Mouse (Mus musculus): ENCODE data around the gene Slc26a8. TPM values are rescaled to one million over a fixed set of nuclear protein-coding genes. Genes with fewer than 3 reads are reported as not detected.

Gene Slc26a8
- polyA plus RNA-seq, 2 experiments = 0.77 to 2.6 TPM

- TF ChIP-seq POLR2A (IDR thresholded peaks at IDR 0.05; ENCODE audit: borderline replicate concordance, extremely low read depth, insufficient read depth, insufficient read length) = no peak
- Histone ChIP-seq H3K27ac (replicated peaks; ENCODE audit: low read depth, low read length) (no peak overlapping the region), H3K9ac (ENCODE audit: low read depth, low read length, severe bottlenecking) (no peak overlapping the region), H3K4me2 (replicated peaks; ENCODE audit: low read depth, low read length, severe bottlenecking) (no peak overlapping the region), H3K4me1 (ENCODE audit: control insufficient read depth, insufficient read depth, low read length) (peaks cover 6% of the 10 kb centered on the region), H3K36me3 (ENCODE audit: control insufficient read depth, insufficient read depth, low read length) (no peaks in the 10 kb centered on the region), H3K4me3 (replicated peaks; ENCODE audit: low read length) (no peak overlapping the region), H3K27me3 (ENCODE audit: control insufficient read depth, insufficient read depth, low read length) (0 out of 2 replicates have a peak, but pooled peaks cover 3% of the 10 kb centered on the region), H3K9me3 (ENCODE audit: control insufficient read depth, low read length) (no peaks in the 10 kb centered on the region)
- ATAC-seq (ENCODE audit: low FRiP score, low read depth) (no peak), DNase-seq (ENCODE audit: low spot score) (no peak)
- whole genome bisulfite sequencing = 54% methylated on average over 4 of the region's 4 CpGs
Observed at GRCm38 (mm10) chr17:28687354-28687753, 2.7 kb downstream of the Slc26a8 start.

DNA sequence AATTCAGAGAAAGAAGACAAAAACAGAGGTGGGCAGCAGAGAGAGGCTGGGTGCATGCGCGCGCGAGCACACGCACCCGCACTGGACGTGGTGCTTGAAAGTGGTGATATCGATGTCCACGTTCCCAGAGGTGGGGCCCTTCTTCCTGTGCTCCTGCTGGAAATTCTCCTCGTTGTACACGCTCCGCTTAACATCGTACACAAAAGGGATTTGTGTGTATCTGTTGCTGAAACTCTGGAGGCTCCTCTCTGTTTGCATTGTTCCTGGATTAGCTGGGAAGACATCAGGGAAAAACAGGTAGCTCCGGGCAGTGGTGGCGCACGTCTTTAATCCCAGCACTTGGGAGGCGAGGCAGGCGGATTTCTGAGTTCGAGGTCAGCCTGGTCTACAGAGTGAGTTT, 5.4 kb downstream of the Slc26a8 start:
- Histone ChIP-seq H3K4me2 (replicated peaks; ENCODE audit: low read depth, low read length, severe bottlenecking) (no peak overlapping the region), H3K36me3 (ENCODE audit: control insufficient read depth, insufficient read depth, low read length) (no peaks in the 10 kb centered on the region), H3K9me3 (ENCODE audit: control insufficient read depth, low read length) (no peaks in the 10 kb centered on the region), H3K4me1 (ENCODE audit: control insufficient read depth, insufficient read depth, low read length) (peaks cover 4% of the 10 kb centered on the region), H3K27ac (replicated peaks; ENCODE audit: low read depth, low read length) (no peak overlapping the region), H3K4me3 (replicated peaks; ENCODE audit: low read length) (no peak overlapping the region), H3K27me3 (ENCODE audit: control insufficient read depth, insufficient read depth, low read length) (0 out of 2 replicates have a peak, but pooled peaks cover 3% of the 10 kb centered on the region), H3K9ac (ENCODE audit: low read depth, low read length, severe bottlenecking) (no peak overlapping the region)
- ATAC-seq (ENCODE audit: low FRiP score, low read depth) = no peak
- DNase-seq (ENCODE audit: low spot score) = no peak
- no peak for TF ChIP-seq POLR2A (IDR thresholded peaks at IDR 0.05; ENCODE audit: borderline replicate concordance, extremely low read depth, insufficient read depth, insufficient read length)
- WGBS = 83% methylated on average over 19 of the region's 19 CpGs

DNA sequence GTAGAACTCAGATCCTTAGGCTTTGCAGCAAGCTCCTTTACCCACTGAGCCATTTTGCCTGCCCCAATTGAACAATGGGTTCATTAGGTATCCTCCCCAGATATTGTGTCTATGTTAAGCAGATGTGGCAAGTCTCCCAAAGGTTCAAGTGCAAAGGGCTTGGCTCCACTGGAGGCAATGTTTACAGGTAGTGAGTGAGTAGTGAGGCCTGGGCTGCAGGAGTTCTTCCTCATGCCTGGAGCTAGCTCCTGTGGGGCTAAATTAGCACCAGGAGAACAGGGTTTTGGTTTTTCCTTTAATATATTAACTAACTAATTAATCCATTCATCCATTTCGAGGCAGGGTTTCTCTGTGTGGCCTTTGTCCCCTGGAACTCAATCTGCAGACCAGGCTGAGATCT, 6.4 kb downstream of the Slc26a8 start:
- no peaks in the 10 kb centered on the region for H3K27me3 ChIP-seq (ENCODE audit: control insufficient read depth, insufficient read depth, low read length)
- no peaks in the 10 kb centered on the region for H3K36me3 ChIP-seq (ENCODE audit: control insufficient read depth, insufficient read depth, low read length)
- H3K9me3 ChIP-seq (ENCODE audit: control insufficient read depth, low read length) = no peaks in the 10 kb centered on the region
- H3K9ac ChIP-seq (ENCODE audit: low read depth, low read length, severe bottlenecking) = no peak overlapping the region
- H3K4me3 ChIP-seq (replicated peaks; ENCODE audit: low read length) = no peak overlapping the region
- no peak overlapping the region for H3K27ac ChIP-seq (replicated peaks; ENCODE audit: low read depth, low read length)
- DNase-seq (ENCODE audit: low spot score) (no peak), ATAC-seq (ENCODE audit: low FRiP score, low read depth) (no peak)
- no peaks in the 10 kb centered on the region for H3K4me1 ChIP-seq (ENCODE audit: control insufficient read depth, insufficient read depth, low read length)
- no peak overlapping the region for H3K4me2 ChIP-seq (replicated peaks; ENCODE audit: low read depth, low read length, severe bottlenecking)
- WGBS = 50% methylated on average over 1 of the region's 1 CpGs
- TF ChIP-seq POLR2A (IDR thresholded peaks at IDR 0.05; ENCODE audit: borderline replicate concordance, extremely low read depth, insufficient read depth, insufficient read length) = no peak

DNA sequence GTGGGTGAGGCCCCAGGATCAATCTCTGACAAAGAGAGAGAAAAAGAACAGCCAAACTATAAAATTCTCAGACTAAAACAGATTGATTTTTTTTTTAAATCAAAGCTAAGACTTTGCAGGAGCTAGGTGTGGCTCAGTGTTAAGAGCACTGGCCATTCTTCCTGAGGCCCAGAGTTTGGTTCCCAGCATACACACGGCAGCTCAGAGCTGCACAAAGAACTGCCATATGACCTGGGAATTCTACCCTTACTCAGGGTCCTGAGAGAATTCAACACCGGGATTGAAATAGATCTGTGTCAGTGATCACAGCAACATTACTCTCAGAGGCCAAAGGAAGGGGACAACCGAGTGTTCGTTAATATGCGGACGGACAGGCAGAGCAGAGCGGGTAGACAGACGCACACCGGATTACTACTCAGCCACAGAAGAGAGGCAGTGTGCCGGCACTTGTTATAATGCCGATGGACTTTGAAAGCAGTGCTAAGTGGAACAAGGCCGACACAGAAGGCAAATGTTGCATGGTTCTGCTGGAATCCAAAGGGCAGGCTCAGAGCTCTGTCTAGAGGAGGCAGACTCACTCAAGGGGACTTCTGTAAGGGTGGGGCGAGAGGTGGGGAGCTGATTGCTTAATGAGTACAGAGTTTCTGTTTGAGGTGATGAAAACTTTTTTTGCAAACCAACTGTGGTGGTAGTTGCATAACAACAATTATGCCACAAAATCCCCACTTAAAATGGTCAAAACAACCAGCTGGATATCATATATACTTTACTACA, 7.5 kb downstream of the Slc26a8 start:
- H3K4me1 ChIP-seq (ENCODE audit: control insufficient read depth, insufficient read depth, low read length) = no peaks in the 10 kb centered on the region
- no peaks in the 10 kb centered on the region for H3K36me3 ChIP-seq (ENCODE audit: control insufficient read depth, insufficient read depth, low read length)
- H3K4me2 ChIP-seq (replicated peaks; ENCODE audit: low read depth, low read length, severe bottlenecking) = no peak overlapping the region
- WGBS = 77% methylated on average over 13 of the region's 13 CpGs
- DNase-seq (ENCODE audit: low spot score) (no peak), ATAC-seq (ENCODE audit: low FRiP score, low read depth) (no peak)
- no peaks in the 10 kb centered on the region for H3K27me3 ChIP-seq (ENCODE audit: control insufficient read depth, insufficient read depth, low read length)
- H3K9ac ChIP-seq (ENCODE audit: low read depth, low read length, severe bottlenecking) = no peak overlapping the region
- no peaks in the 10 kb centered on the region for H3K9me3 ChIP-seq (ENCODE audit: control insufficient read depth, low read length)
- no peak overlapping the region for H3K27ac ChIP-seq (replicated peaks; ENCODE audit: low read depth, low read length)
- no peak for TF ChIP-seq POLR2A (IDR thresholded peaks at IDR 0.05; ENCODE audit: borderline replicate concordance, extremely low read depth, insufficient read depth, insufficient read length)
- H3K4me3 ChIP-seq (replicated peaks; ENCODE audit: low read length) = no peak overlapping the region

DNA sequence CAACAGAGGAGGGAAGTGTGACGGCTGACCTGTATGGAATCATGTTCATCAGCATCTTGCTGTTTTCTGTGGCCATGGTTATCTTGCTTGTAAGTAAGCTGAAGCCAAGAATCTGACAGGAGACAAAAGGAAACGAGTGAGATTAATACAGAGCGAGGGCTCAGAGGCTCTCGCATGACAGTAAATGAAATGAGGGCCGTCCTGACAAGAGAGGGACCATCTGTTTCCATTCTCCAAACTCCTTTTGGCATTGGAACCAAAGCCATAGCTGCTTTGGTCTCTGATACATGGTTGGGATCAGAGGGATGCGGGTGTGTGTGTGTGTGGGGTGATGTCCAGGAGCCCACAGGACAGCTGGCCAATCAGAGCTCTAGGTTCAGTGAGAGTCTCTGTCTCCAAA, 30.5 kb downstream of the Slc26a8 start:
- no peak for TF ChIP-seq POLR2A (IDR thresholded peaks at IDR 0.05; ENCODE audit: borderline replicate concordance, extremely low read depth, insufficient read depth, insufficient read length)
- ATAC-seq (ENCODE audit: low FRiP score, low read depth) = no peak
- H3K9me3 ChIP-seq (ENCODE audit: control insufficient read depth, low read length) = no peaks in the 10 kb centered on the region

More for the DNA sequence above, 30.5 kb downstream of the Slc26a8 start:
- WGBS = 70% methylated on average over 6 of the region's 6 CpGs
- H3K4me3 ChIP-seq (replicated peaks; ENCODE audit: low read length) = no peak overlapping the region
- no peak for DNase-seq (ENCODE audit: low spot score)
- H3K4me1 ChIP-seq (ENCODE audit: control insufficient read depth, insufficient read depth, low read length) = no peaks in the 10 kb centered on the region
- no peak overlapping the region for H3K9ac ChIP-seq (ENCODE audit: low read depth, low read length, severe bottlenecking)
- H3K36me3 ChIP-seq (ENCODE audit: control insufficient read depth, insufficient read depth, low read length) = no peaks in the 10 kb centered on the region
- H3K27me3 ChIP-seq (ENCODE audit: control insufficient read depth, insufficient read depth, low read length) = no peaks in the 10 kb centered on the region
- no peak overlapping the region for H3K4me2 ChIP-seq (replicated peaks; ENCODE audit: low read depth, low read length, severe bottlenecking)
- no peak overlapping the region for H3K27ac ChIP-seq (replicated peaks; ENCODE audit: low read depth, low read length)
